Mouse (Mus musculus): Measurements from ENCODE around the gene N4bp1. TPM values are rescaled to one million over a fixed set of nuclear protein-coding genes. Genes with fewer than 3 reads are reported as not detected.

The N4bp1 gene
- polyA plus RNA-seq, 1 experiment from 2014 or later = 12.5 TPM

- Histone ChIP-seq H3K36me3 (no peaks in the 10 kb centered on the region), H3K27ac (no peak overlapping the region), H3K27me3 (no peaks in the 10 kb centered on the region), H3K9ac (no peak overlapping the region), H3K4me1 (no peaks in the 10 kb centered on the region), H3K4me3 (no peak overlapping the region), H3K4me2 (replicated peaks) (no peak overlapping the region), H3K9me3 (no peaks in the 10 kb centered on the region)
- 83% methylated on average over 6 of the region's 6 CpGs for WGBS
- no peak for ATAC-seq (ENCODE audit: insufficient number of reproducible peaks, insufficient read depth, low FRiP score, low TSS enrichment)
Measured at GRCm38 (mm10) chr8:86894194-86894761, 9.2 kb upstream of the N4bp1 start.

GRCm38 (mm10) chr8:86893554-86893953 is 8.5 kb upstream of the N4bp1 start:
- Histone ChIP-seq H3K27ac (no peak overlapping the region), H3K9ac (no peak overlapping the region), H3K36me3 (no peaks in the 10 kb centered on the region), H3K4me3 (no peak overlapping the region), H3K27me3 (no peaks in the 10 kb centered on the region), H3K9me3 (no peaks in the 10 kb centered on the region), H3K4me2 (replicated peaks) (no peak overlapping the region), H3K4me1 (no peaks in the 10 kb centered on the region)
- no peak for ATAC-seq (ENCODE audit: insufficient number of reproducible peaks, insufficient read depth, low FRiP score, low TSS enrichment)
- WGBS = 87% methylated on average over 4 of the region's 4 CpGs

GRCm38 (mm10) chr8:86891533-86891932 is 6.5 kb upstream of the N4bp1 start:
- no peak overlapping the region for H3K9ac ChIP-seq
- whole genome bisulfite sequencing = 76% methylated on average over 1 of the region's 1 CpGs
- no peak for ATAC-seq (ENCODE audit: insufficient number of reproducible peaks, insufficient read depth, low FRiP score, low TSS enrichment)
- 0 out of 2 replicates have a peak, but pooled peaks cover 3% of the 10 kb centered on the region for H3K27me3 ChIP-seq
- no peak overlapping the region for H3K27ac ChIP-seq
- H3K4me2 ChIP-seq (replicated peaks) = no peak overlapping the region
- no peak overlapping the region for H3K4me3 ChIP-seq
- no peaks in the 10 kb centered on the region for H3K9me3 ChIP-seq
- H3K36me3 ChIP-seq = no peaks in the 10 kb centered on the region
- no peaks in the 10 kb centered on the region for H3K4me1 ChIP-seq

DNA sequence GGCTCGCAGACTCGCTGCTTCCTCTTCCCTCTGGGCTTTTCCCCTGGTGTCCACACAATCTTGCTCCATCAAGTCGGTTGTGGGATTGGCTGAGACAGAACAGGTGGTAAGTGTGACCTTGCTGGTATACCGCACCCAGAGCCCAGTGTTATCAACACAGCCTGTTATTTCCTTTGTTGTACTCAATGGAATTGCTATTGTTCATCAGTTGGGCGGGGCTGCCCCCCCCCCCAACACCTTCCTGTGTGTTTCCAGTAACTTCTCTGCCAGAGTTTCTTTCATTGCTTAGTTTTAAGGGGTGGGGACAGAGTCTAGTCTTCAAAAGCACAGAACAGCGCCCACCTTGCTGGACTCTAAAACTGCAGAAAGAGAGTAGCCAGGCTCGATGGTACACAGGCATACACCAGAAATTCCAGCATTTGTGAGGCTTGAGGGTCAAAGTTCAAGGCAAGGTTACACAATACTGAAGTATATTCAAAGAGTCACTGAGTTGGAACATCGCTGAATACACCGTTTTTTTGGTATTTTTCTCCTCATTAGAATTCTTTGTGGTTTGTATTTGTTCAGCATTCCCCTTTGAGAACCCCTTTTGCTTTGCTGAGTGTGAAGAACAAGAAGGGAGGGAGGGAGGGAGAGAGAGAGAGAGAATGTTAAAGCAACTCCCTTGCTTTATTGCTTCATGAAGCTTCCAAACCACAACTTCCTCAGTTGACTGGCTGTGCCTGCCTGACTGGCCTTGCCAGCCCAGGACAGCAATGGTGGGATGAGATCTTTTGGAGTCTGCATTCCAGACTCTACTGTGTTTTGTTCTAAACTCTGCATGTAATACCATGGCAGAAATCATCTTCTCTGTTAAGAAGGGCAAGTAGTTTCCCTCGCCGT is 3.2 kb upstream of the N4bp1 start:
- Histone ChIP-seq H3K4me3 (no peak overlapping the region), H3K4me1 (peaks cover 7% of the 10 kb centered on the region), H3K9me3 (no peaks in the 10 kb centered on the region), H3K27me3 (0 out of 2 replicates have a peak, but pooled peaks cover 3% of the 10 kb centered on the region), H3K36me3 (no peaks in the 10 kb centered on the region), H3K9ac (no peak overlapping the region), H3K4me2 (replicated peaks) (no peak overlapping the region), H3K27ac (no peak overlapping the region)
- no peak for ATAC-seq (ENCODE audit: insufficient number of reproducible peaks, insufficient read depth, low FRiP score, low TSS enrichment)
- WGBS = 72% methylated on average over 11 of the region's 11 CpGs

DNA sequence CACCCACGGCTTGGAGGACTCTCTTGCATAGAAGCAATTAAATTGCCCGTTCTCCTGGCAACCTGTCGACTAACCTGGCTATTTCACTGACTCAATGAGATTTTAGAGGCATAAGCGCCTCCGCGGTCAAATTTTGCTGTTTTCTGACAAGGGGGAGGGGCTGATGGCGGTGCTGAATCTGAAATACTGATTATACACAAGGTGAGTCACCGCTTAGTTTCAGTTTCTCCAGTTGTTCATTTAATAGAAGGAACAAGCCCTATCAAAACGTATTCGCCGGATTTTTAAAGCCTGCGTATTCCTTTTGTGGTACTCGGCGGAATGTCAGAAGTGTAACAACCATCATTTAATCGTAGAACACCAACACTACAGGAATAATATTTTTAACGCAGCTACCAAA is 991 bp downstream of the N4bp1 start:
- H3K27ac ChIP-seq = peak overlapping the region; percentile 93
- 1% methylated on average over 16 of the region's 16 CpGs for WGBS
- H3K9ac ChIP-seq = peak overlapping the region; percentile 92
- H3K4me3 ChIP-seq = peak overlapping the region; percentile 67
- peaks cover 7% of the 10 kb centered on the region; the same call in 1 of the 2 replicates for H3K36me3 ChIP-seq
- peaks cover 27% of the 10 kb centered on the region for H3K4me1 ChIP-seq
- H3K9me3 ChIP-seq = no peaks in the 10 kb centered on the region
- 0 out of 2 replicates have a peak, but pooled peaks cover 3% of the 10 kb centered on the region for H3K27me3 ChIP-seq
- peak overlapping the region; percentile 74 for H3K4me2 ChIP-seq (replicated peaks)
- ATAC-seq (ENCODE audit: insufficient number of reproducible peaks, insufficient read depth, low FRiP score, low TSS enrichment) = no peak

- peak overlapping the region; percentile 74 for H3K4me2 ChIP-seq (replicated peaks)
- peaks cover 27% of the 10 kb centered on the region for H3K4me1 ChIP-seq
- H3K9ac ChIP-seq = no peak overlapping the region
- WGBS = 71% methylated on average over 11 of the region's 11 CpGs
- no peaks in the 10 kb centered on the region for H3K27me3 ChIP-seq
- ATAC-seq (ENCODE audit: insufficient number of reproducible peaks, insufficient read depth, low FRiP score, low TSS enrichment) = no peak
- no peak overlapping the region for H3K27ac ChIP-seq
- H3K9me3 ChIP-seq = no peaks in the 10 kb centered on the region
- H3K4me3 ChIP-seq = peak overlapping the region; percentile 67; the same call in 1 of the 2 replicates
- H3K36me3 ChIP-seq = peaks cover 7% of the 10 kb centered on the region; the same call in 1 of the 2 replicates
Measured at GRCm38 (mm10) chr8:86882568-86883478, 2.2 kb downstream of the N4bp1 start.

DNA sequence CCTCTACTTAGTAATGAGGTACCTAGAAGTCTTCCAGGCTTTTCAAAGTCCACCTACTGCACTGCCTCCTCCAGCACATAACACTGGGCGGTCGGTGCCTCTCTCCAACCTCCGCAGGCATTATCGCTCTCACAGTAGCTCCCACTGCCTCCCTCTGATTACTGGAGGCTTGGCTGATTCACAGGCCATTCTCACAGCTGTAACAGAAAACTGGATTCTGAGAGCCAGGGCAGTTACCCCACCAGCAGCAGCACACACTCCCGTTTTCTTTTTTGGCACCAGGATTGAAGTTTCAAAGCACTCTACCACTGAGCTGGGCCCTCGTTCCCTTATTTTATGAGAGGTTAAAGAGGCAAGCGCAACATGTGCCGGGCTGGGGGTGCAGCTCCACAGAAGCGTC is 3.1 kb downstream of the N4bp1 start:
- ATAC-seq (ENCODE audit: insufficient number of reproducible peaks, insufficient read depth, low FRiP score, low TSS enrichment) = no peak
- H3K4me3 ChIP-seq = no peak overlapping the region
- peaks cover 27% of the 10 kb centered on the region for H3K4me1 ChIP-seq
- H3K27ac ChIP-seq = no peak overlapping the region
- no peak overlapping the region for H3K4me2 ChIP-seq (replicated peaks)
- H3K27me3 ChIP-seq = no peaks in the 10 kb centered on the region
- WGBS = 86% methylated on average over 9 of the region's 9 CpGs
- H3K9me3 ChIP-seq = no peaks in the 10 kb centered on the region
- H3K9ac ChIP-seq = no peak overlapping the region
- peaks cover 7% of the 10 kb centered on the region; the same call in 1 of the 2 replicates for H3K36me3 ChIP-seq

DNA sequence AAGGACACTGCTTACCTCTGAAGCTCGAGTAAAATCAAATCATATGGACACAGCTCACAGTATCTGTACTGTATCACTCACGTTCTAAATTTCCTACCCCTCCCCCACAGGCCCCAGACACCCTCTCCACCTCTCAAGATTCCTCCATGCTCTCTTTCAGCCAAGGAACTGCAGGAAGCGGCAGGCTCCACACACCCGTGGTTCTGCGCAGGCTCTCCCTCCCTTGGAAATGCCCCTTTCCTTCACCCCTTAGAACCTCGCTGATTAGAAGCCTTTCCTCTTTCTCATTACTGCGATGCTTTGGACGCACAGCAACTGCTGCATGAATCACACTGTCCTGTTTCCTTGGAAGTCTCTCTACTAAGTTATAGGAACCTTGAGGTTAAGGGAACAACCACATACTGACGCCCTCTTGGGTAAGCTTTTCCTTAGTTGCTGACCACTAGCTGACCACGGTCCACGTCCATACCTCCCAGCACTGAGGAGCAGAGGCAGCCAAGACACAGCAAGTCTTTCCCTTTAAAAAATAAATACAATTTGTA is 3.9 kb downstream of the N4bp1 start:
- H3K27ac ChIP-seq = no peak overlapping the region
- H3K4me2 ChIP-seq (replicated peaks) = no peak overlapping the region
- ATAC-seq (ENCODE audit: insufficient number of reproducible peaks, insufficient read depth, low FRiP score, low TSS enrichment) = no peak
- H3K9me3 ChIP-seq = no peaks in the 10 kb centered on the region
- H3K36me3 ChIP-seq = peaks cover 7% of the 10 kb centered on the region; the same call in 1 of the 2 replicates
- no peak overlapping the region for H3K9ac ChIP-seq
- peaks cover 27% of the 10 kb centered on the region for H3K4me1 ChIP-seq
- H3K27me3 ChIP-seq = no peaks in the 10 kb centered on the region
- 85% methylated on average over 11 of the region's 11 CpGs for WGBS
- no peak overlapping the region for H3K4me3 ChIP-seq

DNA sequence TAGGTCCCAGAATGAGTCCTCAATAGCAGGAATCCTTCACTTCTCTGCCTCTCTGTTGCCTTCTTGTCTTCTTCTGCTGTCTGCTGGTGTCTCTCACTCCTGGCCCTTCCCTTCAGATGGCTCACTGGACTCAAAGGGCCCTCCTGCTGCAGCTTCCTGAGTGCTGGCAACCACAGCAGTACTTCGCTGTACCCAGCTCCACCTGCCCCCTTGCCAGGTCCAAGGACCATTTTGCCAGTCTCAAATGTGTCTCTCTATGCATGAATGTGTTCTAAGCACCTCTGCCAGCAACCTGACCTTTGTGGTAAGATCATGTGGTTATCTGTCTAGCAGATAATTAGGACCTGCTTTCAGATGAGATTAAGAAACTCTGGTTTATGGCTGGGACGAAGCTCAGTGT is 8.2 kb downstream of the N4bp1 start:
- H3K9ac ChIP-seq = no peak overlapping the region
- H3K27me3 ChIP-seq = no peaks in the 10 kb centered on the region
- ATAC-seq (ENCODE audit: insufficient number of reproducible peaks, insufficient read depth, low FRiP score, low TSS enrichment) = no peak
- H3K9me3 ChIP-seq = no peaks in the 10 kb centered on the region
- H3K4me2 ChIP-seq (replicated peaks) = no peak overlapping the region
- H3K4me1 ChIP-seq = peaks cover 18% of the 10 kb centered on the region
- no peak overlapping the region for H3K4me3 ChIP-seq
- no peak overlapping the region for H3K27ac ChIP-seq
- peaks cover 7% of the 10 kb centered on the region; the same call in 1 of the 2 replicates for H3K36me3 ChIP-seq
- WGBS = 87% methylated on average over 2 of the region's 2 CpGs

GRCm38 (mm10) chr8:86874055-86874454 is 11.0 kb downstream of the N4bp1 start:
- no peaks in the 10 kb centered on the region for H3K9me3 ChIP-seq
- no peak overlapping the region for H3K27ac ChIP-seq
- H3K4me2 ChIP-seq (replicated peaks) = no peak overlapping the region
- H3K4me1 ChIP-seq = peaks cover 18% of the 10 kb centered on the region
- no peak overlapping the region for H3K9ac ChIP-seq
- WGBS = 88% methylated on average over 2 of the region's 2 CpGs
- no peaks in the 10 kb centered on the region for H3K36me3 ChIP-seq
- ATAC-seq (ENCODE audit: insufficient number of reproducible peaks, insufficient read depth, low FRiP score, low TSS enrichment) = no peak
- H3K27me3 ChIP-seq = no peaks in the 10 kb centered on the region
- H3K4me3 ChIP-seq = no peak overlapping the region

DNA sequence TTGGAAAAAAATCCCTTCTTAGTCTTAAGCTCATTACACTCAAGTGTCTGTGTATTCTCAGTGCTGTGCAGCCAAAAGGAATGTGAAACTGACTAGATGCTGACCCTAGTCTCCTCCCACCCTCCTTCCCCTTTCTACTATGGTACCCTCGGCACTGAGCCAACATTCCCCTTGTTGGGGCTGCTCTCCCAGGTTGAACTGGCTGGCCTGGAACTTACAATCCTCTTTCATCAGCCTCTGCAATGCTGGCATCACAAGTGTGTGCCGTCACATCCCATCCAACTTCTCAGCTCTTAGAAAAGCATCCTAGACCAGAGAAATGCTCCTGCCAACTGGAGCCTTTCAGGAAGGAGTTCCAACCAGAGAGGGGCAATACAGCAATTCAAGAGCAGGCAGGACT is 11.9 kb downstream of the N4bp1 start:
- Histone ChIP-seq H3K27ac (peak overlapping the region; percentile 52; the same call in 1 of the 2 replicates), H3K4me3 (no peak overlapping the region), H3K9me3 (no peaks in the 10 kb centered on the region), H3K9ac (no peak overlapping the region), H3K27me3 (no peaks in the 10 kb centered on the region), H3K4me1 (peaks cover 18% of the 10 kb centered on the region), H3K4me2 (replicated peaks) (no peak overlapping the region), H3K36me3 (no peaks in the 10 kb centered on the region)
- no peak for ATAC-seq (ENCODE audit: insufficient number of reproducible peaks, insufficient read depth, low FRiP score, low TSS enrichment)
- 65% methylated on average over 2 of the region's 2 CpGs for WGBS

All from embryonic facial prominence, embryonic 12.5 days (tissue).